Mouse (Mus musculus): ENCODE measurements around the gene Pole4.
"Not testable (repeated sequence)": the region's sequence is repeated elsewhere in the genome, so short reads cannot be mapped to it uniquely, and the experiment has no call there.

Gene Pole4

GRCm38 (mm10) chr6:82714841-82715240 lies 9.7 kb upstream of the Pole4 start:
- no peak for DNase-seq

- peak; percentile 70 for DNase-seq
Measured at GRCm38 (mm10) chr6:82714243-82714642, 9.1 kb upstream of the Pole4 start.

- no peak for DNase-seq
Measured at GRCm38 (mm10) chr6:82707742-82708141, 2.6 kb upstream of the Pole4 start.

- DNase-seq = no peak
Measured at GRCm38 (mm10) chr6:82707241-82707640, 2.1 kb upstream of the Pole4 start.

- DNase-seq = no peak
Measured at GRCm38 (mm10) chr6:82703710-82704109, 1.5 kb downstream of the Pole4 start.

GRCm38 (mm10) chr6:82702593-82703017 lies 2.6 kb downstream of the Pole4 start:
- peak; percentile 83 for DNase-seq

- DNase-seq = no peak
Measured at GRCm38 (mm10) chr6:82701296-82701695, 3.9 kb downstream of the Pole4 start.

GRCm38 (mm10) chr6:82699831-82700230 lies 5.3 kb downstream of the Pole4 start:
- no peak for DNase-seq

GRCm38 (mm10) chr6:82696736-82697135 lies 8.4 kb downstream of the Pole4 start:
- DNase-seq = no peak

GRCm38 (mm10) chr6:82694668-82695067 lies 10.5 kb downstream of the Pole4 start:
- no peak for DNase-seq

GRCm38 (mm10) chr6:82689474-82689873 lies 15.7 kb downstream of the Pole4 start:
- no peak for DNase-seq

- not testable (repeated sequence) for DNase-seq
Measured at GRCm38 (mm10) chr6:82688586-82688985, 16.6 kb downstream of the Pole4 start.

- no peak for DNase-seq
Measured at GRCm38 (mm10) chr6:82684136-82684535, 21.0 kb downstream of the Pole4 start.

GRCm38 (mm10) chr6:82679286-82679685 lies 25.9 kb downstream of the Pole4 start:
- not testable (repeated sequence) for DNase-seq

GRCm38 (mm10) chr6:82677629-82678028 lies 27.5 kb downstream of the Pole4 start:
- not testable (repeated sequence) for DNase-seq

GRCm38 (mm10) chr6:82666480-82666879 lies 38.7 kb downstream of the Pole4 start:
- no peak for DNase-seq

GRCm38 (mm10) chr6:82653169-82653525 lies 52.0 kb downstream of the Pole4 start:
- no peak for DNase-seq

- peak; percentile 92 for DNase-seq
Measured at GRCm38 (mm10) chr6:82652521-82653168, 52.5 kb downstream of the Pole4 start.

GRCm38 (mm10) chr6:82649096-82649495 lies 56.1 kb downstream of the Pole4 start:
- DNase-seq = no peak

- no peak for DNase-seq
Measured at GRCm38 (mm10) chr6:82647940-82648655, 57.1 kb downstream of the Pole4 start.

- no peak for DNase-seq
Measured at GRCm38 (mm10) chr6:82647001-82647400, 58.2 kb downstream of the Pole4 start.

- DNase-seq = peak; percentile 48
Measured at GRCm38 (mm10) chr6:82640046-82640445, 65.1 kb downstream of the Pole4 start.

- not testable (repeated sequence) for DNase-seq
Measured at GRCm38 (mm10) chr6:82625331-82625730, 79.8 kb downstream of the Pole4 start.

- DNase-seq = no peak
Measured at GRCm38 (mm10) chr6:82613201-82613600, 92.0 kb downstream of the Pole4 start.

- DNase-seq = no peak
Measured at GRCm38 (mm10) chr6:82611049-82611448, 94.1 kb downstream of the Pole4 start.
